Mouse (Mus musculus) activated CD4-positive, CD25-positive, alpha-beta regulatory T cell (primary cell): ENCODE results near the gene Olfr920. TPM values are rescaled to one million over a fixed set of nuclear protein-coding genes. Genes with fewer than 3 reads are reported as not detected.

Source experiments
- polyA plus RNA-seq, 2 experiments: library from polyadenylated mRNA; unstranded; fragments of 100-300 nt; shearing (Covaris generic); gene quantifications; one replicate each; pipeline ENCODE4 v1.2.1; 2017

The Olfr920 gene
- under 1 TPM in 1 of 2 experiments, not detected in 1; 0.10 TPM for polyA plus RNA-seq

GRCm38 (mm10) chr9:38751999-38752398 is at the start of gene Olfr920:
Gene Olfr920, plus strand, starts transcription at chr9:38752299.

GRCm38 (mm10) chr9:38718102-38718501 is 34.0 kb upstream of the Olfr920 start, which contains the start of gene Vwa5a:
Gene Vwa5a, plus strand, starts transcription at chr9:38718268.

GRCm38 (mm10) chr9:38772768-38773167 is 20.7 kb downstream of the Olfr920 start, which contains the start of gene Olfr921:
Gene Olfr921, plus strand, starts transcription at chr9:38773068.

Other genes with a start within 250 kb of the Olfr920 start
- gene Olfr911-ps1, start 230.7 kb upstream of the Olfr920 start, polyA plus RNA-seq, result under 1 TPM in 1 of 2 experiments, not detected in 1; 0.06 TPM
- not detected for gene Olfr910, start 214.4 kb upstream of the Olfr920 start, polyA plus RNA-seq
- gene Olfr912, start 172.1 kb upstream of the Olfr920 start, polyA plus RNA-seq, result under 1 TPM; 0.07 to 0.27 TPM
- not detected for gene Olfr913, start 159.5 kb upstream of the Olfr920 start, polyA plus RNA-seq
- under 1 TPM in 1 of 2 experiments, not detected in 1; 0.04 TPM for gene Olfr914, start 147.2 kb upstream of the Olfr920 start, polyA plus RNA-seq
- under 1 TPM; 0.10 to 0.44 TPM for gene Olfr916, start 92.4 kb upstream of the Olfr920 start, polyA plus RNA-seq
- not detected for gene Olfr917, start 86.5 kb upstream of the Olfr920 start, polyA plus RNA-seq
- gene Olfr918, start 77.7 kb upstream of the Olfr920 start, polyA plus RNA-seq, result not detected
- not detected for gene Olfr919, start 48.6 kb upstream of the Olfr920 start, polyA plus RNA-seq
- gene Vwa5a, start 34.0 kb upstream of the Olfr920 start, polyA plus RNA-seq, result 10 to 100 TPM; 23.5 to 31.6 TPM
- gene Olfr921, start 20.8 kb downstream of the Olfr920 start, polyA plus RNA-seq, result under 1 TPM; 0.06 to 0.09 TPM
- not detected for gene Olfr922, start 62.3 kb downstream of the Olfr920 start, polyA plus RNA-seq
- gene Olfr923, start 74.2 kb downstream of the Olfr920 start, polyA plus RNA-seq, result under 1 TPM in 1 of 2 experiments, not detected in 1; 0.10 TPM
- under 1 TPM in 1 of 2 experiments, not detected in 1; 0.15 TPM for gene Olfr924, start 92.2 kb downstream of the Olfr920 start, polyA plus RNA-seq
- gene Olfr26, start 102.8 kb downstream of the Olfr920 start, polyA plus RNA-seq, result not detected
- not detected for gene Olfr926, start 124.8 kb downstream of the Olfr920 start, polyA plus RNA-seq
- not detected for gene Olfr930, start 177.5 kb downstream of the Olfr920 start, polyA plus RNA-seq
- under 1 TPM in 1 of 2 experiments, not detected in 1; 0.05 TPM for gene Olfr933, start 220.0 kb downstream of the Olfr920 start, polyA plus RNA-seq
- gene Olfr934, start 236.0 kb downstream of the Olfr920 start, polyA plus RNA-seq, result not detected
- gene Olfr935, start 247.4 kb downstream of the Olfr920 start, polyA plus RNA-seq, result not detected